Mouse (Mus musculus) layer of hippocampus, adult 2 months (tissue): ENCODE data around the gene Dctn3. TPM values are rescaled to one million over a fixed set of nuclear protein-coding genes. Genes with fewer than 3 reads are reported as not detected.

Source experiments
- DNase-seq, 2 experiments: peaks; one replicate each; pipeline ENCODE4 v3.0.0; 2022; ENCODE audit warnings: low spot score in 2 of 2
- H3K27ac ChIP-seq: fragments of 200-600 bp; 2 replicates; pipeline ENCODE4 v1.8.1; 2022
- H3K4me3 ChIP-seq: fragments of 200-600 bp; 2 replicates; pipeline ENCODE4 v1.8.1; 2022; ENCODE audit warnings: mild to moderate bottlenecking
- CTCF ChIP-seq: fragments of 200-600 bp; conservative IDR thresholded peaks from 2 replicates; pipeline ENCODE4 v1.8.1; 2022; ENCODE audit warnings: antibody characterized with exemption, mild to moderate bottlenecking, moderate library complexity
- total RNA-seq, 2 experiments: library from RNA; stranded (reverse); gene quantifications; 2 replicates each; pipeline ENCODE4 v1.2.3; 2021

Gene Dctn3
- total RNA-seq, 2 experiments from 2014 or later = 136 to 153 TPM

DNA sequence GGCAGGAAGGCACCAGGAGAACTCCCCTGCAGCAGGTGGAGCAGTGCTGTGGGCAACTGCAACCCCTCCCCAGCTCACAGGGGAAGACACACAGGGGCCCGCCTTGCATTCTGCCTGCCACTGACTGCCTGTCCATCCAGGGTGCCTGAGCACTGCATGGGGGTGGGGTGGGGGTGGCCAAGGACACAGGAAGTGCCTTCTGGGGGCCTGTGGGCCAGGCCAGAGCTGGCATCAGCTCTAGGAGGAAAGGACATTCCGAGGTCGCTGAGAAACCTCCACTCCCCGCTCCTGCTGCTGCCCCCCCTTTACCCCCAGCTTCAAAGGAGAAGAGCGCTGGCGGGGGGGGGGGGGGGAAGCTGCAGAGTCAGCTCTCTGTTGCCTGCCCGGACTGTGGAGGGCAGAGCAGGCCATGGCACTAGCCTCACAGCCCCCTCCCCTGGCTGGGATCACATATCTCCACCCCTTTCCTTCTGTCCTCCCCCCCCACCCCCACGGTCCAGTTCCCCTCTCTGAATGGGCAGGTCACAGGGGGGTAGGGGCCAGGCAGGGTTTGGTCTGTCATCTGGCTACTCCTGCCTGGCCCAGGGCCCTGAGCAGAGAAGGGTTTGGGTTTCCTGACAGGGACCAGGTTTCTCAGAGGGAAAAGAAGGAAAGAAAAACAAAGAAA is 57.8 kb downstream of the Dctn3 start:
- Histone ChIP-seq H3K4me3 (no peak overlapping the region), H3K27ac (no peak overlapping the region)
- no peak for DNase-seq
- no peak for TF ChIP-seq CTCF

Other genes with a start within 250 kb of the Dctn3 start
- gene AI464131, start 220.1 kb downstream of the Dctn3 start, total RNA-seq = 10 to 100 TPM; 31.4 to 31.8 TPM
- gene 1110017D15Rik, start 205.8 kb downstream of the Dctn3 start, total RNA-seq = 1 to 10 TPM; 4.5 to 6.1 TPM
- gene Fam219a, start 153.6 kb downstream of the Dctn3 start, total RNA-seq = 100 to 1,000 TPM; 153 to 157 TPM
- 1 to 10 TPM; 7.7 to 8.3 TPM for gene Dnaic1, start 153.4 kb downstream of the Dctn3 start, total RNA-seq
- 10 to 100 TPM; 59.7 to 62.0 TPM for gene Enho, start 82.8 kb downstream of the Dctn3 start, total RNA-seq
- gene Cntfr, start 26.1 kb downstream of the Dctn3 start, total RNA-seq = 10 to 100 TPM; 96.5 to 98.8 TPM
- gene Il11ra1, start 23.2 kb downstream of the Dctn3 start, total RNA-seq = 10 to 100 TPM; 39.1 to 43.3 TPM
- gene Rpp25l, start 9.6 kb downstream of the Dctn3 start, total RNA-seq = 10 to 100 TPM; 29.4 to 31.0 TPM
- not detected for gene Arid3c, start 8.0 kb upstream of the Dctn3 start, total RNA-seq
- gene Galt, start 32.1 kb upstream of the Dctn3 start, total RNA-seq = 10 to 100 TPM; 52.1 to 67.7 TPM
- gene Sigmar1, start 33.0 kb upstream of the Dctn3 start, total RNA-seq = 10 to 100 TPM; 40.4 to 42.9 TPM
- gene Ccl27a, start 51.1 kb upstream of the Dctn3 start, total RNA-seq = 100 to 1,000 TPM; 140 to 143 TPM
- gene Gm21541, start 180.4 kb upstream of the Dctn3 start, total RNA-seq = not detected
- gene Gm20878, start 218.4 kb upstream of the Dctn3 start, total RNA-seq = 10 to 100 TPM; 19.2 to 19.4 TPM
- gene Fam205a4, start 242.9 kb upstream of the Dctn3 start, total RNA-seq = 1 to 10 TPM; 1.5 to 1.9 TPM